Mouse (Mus musculus): ENCODE results near the gene Cyth1.

Gene Cyth1

GRCm38 (mm10) chr11:118147877-118148637, 100.3 kb downstream of the Cyth1 start:
- no peak for DNase-seq

GRCm38 (mm10) chr11:118146446-118146845, 101.9 kb downstream of the Cyth1 start:
- DNase-seq = no peak

DNA sequence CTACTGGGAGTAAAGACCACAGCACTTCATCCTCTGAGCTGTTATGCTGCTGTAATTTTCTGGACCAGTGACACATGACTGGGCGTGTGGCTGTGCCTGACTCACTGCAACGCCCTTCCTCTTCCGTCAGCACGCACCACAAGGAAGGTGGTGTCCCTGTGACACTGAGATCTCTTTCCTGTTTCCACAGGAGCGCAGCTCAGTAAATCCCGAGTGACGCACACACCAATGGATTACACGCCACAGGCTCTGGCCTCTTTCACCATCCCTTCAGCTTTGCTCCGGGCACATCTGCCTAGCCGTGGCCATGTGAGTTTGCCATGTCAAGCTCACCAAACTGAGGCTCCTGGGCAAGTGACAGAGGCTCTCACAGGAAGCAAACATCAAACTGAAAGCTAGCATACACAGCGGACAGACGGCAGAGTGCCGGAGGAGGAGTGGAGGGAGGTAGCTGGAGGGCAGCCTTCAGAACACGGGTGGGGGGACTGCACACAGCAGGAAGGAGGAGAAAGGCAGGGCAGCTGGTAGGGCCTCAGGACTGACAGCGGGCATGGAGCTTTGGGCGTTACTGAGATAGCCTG, 102.5 kb downstream of the Cyth1 start:
- no peak for DNase-seq

DNA sequence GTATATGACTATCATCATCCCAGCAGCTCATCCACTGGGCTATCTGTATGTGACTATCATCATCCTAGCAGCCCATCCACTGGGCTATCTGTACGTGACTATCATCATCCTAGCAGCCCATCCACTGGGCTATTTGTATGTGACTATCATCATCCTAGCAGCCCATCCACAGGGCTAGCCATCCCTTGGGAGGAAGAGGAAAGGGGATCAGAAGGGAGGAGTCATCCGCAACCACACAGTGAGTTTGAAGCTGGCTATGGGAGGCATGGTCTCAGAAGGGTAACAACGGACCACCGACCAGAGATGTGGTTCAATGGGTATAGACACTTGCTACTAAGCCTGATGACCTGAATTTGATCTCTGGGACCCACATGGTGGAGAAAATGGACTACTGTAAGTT, 103.3 kb downstream of the Cyth1 start:
- DNase-seq = no peak

GRCm38 (mm10) chr11:118143731-118144130, 104.7 kb downstream of the Cyth1 start:
- no peak for DNase-seq

DNA sequence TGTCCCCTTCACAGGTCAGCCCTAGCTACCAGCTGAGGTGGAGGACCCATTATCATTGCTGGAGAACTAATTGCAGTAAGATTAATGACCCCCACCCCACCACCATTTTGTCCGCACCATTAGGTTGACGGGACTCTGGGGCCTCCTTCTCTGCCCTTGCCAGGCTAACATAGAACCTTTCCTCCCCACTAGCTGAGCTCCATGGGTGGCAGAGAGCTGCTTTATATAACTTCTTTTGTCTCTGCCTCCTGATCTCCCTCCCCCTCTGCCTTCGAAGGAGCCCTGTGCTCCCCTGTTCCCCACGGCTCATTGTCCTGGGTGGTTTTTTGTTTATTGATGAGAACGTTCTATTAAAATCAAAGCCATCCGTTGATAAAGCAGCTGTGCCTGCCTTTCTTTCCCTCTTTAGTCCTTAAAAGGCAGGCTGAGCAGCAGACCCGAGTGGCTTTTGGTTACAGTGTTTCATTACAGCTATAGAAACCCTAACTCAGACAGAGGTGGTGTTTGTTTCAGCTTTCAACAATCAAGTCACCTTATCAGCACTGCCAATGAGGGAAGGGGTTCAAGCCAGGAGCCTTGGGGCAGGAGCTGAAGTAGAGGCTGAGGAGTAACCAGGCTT, 105.7 kb downstream of the Cyth1 start:
- DNase-seq = no peak

DNA sequence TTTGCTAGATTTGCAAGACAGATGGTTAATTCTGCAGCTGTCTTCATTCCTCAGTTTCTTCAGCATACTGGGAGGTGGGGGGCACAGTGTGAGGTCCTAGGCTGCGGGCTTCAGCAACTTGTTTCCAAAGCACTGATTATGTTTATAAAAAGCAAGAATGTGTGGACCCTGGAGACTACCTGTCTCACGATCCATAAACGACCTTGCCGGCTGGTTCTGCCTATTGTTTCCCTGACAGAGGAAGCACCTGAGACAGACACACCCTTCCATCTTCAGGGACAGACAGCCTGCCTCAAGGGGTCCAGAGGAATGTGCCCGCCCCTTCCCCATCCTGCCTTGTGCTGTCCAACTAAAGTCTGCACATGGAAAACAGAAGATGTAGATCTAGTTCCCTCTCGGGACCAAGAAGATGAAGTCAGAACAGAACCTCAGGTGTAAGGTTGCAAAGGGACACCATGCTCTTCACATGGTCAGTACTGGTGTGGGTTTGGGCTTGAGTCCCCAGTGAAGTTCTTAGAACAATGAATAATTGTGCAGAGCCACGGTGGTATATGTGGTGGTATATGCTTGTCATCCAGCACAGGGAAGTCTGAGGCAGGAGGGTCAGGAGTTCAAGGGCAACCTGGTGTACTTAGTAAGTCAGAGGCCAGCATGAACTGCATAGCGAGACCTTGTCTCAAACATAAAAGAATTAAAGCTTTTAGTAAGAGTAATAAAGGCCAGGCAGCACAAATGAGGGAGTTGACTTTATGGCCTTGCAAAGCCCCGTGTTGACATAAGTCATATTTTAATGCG, 107.4 kb downstream of the Cyth1 start:
- DNase-seq = no peak

GRCm38 (mm10) chr11:118138347-118138746, 110.0 kb downstream of the Cyth1 start:
- peak; percentile 48 to 61 for DNase-seq

GRCm38 (mm10) chr11:118136172-118136632, 112.2 kb downstream of the Cyth1 start:
- peak; percentile 31 to 33 for DNase-seq

DNA sequence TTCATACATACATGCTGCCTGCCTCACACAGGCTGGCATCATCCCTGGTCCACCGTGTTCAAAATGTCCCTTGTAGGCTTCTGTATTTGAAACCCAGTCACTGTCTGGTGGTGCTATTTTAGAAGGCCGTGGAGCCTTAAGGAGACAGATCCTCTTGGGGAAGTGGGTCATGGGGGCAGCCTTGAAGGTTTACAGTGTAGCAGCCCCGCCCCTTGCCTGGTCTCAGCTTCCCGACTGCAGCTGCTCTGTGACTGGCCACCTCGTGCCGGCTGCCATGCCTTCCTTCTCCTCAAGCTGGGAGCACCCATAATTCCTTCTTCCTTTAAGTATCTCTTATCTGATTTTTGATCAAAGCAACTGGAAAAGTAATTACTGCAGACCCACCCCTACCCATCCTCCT, 113.1 kb downstream of the Cyth1 start:
- no peak for DNase-seq

DNA sequence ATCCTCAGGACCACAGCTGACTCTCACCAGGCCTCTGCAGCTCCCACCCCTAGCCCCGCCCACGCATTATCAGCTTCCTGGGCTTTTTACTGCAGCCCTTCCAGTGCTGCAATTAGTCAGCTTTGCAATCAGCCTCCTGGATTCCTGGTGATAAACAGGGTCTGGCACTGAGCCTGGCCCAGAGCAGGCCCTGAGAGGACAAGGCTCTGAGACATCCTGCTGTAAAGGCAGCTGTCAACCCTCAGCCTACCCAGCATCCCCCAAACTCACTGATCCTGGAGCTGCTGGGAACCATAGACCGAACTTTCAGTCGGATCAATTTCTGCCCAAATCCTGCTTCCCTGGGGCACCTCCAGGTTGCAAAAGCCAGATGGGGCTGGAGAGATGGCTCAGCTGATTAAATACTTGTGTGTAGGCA, 114.6 kb downstream of the Cyth1 start:
- peak; percentile 35 to 45 for DNase-seq

DNA sequence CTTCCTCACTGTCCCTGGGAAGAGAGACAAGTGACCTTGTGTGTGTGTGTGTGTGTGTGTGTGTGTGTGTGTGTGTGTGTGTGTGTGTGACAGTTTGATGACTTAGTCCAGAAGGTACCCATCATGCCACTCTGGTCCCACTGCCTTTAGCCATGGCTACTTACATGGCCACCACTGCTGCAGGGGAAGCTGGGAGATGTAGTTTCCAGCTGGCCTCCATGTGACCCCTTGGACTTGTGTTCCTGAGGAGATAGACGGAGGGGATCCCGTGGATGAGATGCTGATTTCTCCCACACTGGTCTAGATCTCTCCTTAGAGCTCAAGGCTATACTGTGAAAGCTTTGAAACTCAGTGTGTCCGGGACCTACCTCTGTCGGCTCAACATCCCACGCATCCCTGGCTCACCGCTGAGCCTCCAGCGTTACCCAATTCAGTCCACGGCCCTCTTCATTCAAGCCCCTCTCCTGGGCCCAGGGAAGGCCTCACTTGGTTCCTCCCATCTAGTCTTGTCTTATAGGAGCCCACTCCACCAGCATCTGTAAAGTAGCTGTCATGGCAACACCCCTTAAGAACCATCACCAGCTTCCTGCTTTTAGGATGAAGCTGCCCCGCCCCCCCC, 115.2 kb downstream of the Cyth1 start:
- DNase-seq = no peak

DNA sequence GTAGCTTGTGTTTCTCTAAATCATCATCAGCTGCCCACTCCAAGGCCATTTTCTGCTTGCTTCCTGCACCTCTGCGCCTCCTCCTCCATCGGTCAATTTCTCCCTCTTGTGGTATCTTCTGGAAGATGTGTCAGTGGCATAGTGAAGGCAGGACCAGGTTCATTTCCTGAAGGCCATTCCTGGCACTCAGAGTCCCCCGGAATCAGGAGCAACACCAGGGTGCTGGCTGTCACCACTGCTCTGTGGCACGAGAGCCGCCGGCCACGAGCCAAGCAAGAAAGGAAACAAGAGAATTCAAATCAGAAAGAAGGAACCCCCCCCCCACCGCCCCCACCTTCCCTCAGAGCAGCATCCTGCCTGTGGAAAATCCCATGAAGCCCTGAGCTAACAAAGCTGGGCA, 116.3 kb downstream of the Cyth1 start:
- DNase-seq = peak in 1 of 2 experiments; percentile 15

DNA sequence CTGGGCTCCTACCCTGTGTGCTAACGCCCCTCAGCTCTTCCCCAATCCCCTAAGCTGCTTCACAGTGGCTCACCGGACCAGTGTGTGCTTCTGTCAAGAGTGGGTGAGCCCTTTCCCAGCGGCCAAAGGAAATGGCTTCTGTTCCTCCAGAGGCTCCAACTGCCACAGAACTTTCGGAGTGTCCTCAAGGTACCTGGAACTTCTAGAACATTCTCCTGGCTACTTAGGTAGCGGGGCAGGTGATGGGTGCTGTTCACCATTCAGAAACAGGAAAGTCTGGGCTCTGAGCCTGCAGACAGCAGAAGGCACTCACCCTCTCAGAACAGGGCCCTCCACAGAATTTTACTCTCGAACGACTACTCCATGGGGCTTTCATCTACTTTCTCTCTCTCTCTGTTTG, 117.9 kb downstream of the Cyth1 start, which contains the start of gene Dnah17:
Gene Dnah17 (minus strand): TSS at position 101 of the 400 bp plus-strand sequence.
- no peak for DNase-seq

DNA sequence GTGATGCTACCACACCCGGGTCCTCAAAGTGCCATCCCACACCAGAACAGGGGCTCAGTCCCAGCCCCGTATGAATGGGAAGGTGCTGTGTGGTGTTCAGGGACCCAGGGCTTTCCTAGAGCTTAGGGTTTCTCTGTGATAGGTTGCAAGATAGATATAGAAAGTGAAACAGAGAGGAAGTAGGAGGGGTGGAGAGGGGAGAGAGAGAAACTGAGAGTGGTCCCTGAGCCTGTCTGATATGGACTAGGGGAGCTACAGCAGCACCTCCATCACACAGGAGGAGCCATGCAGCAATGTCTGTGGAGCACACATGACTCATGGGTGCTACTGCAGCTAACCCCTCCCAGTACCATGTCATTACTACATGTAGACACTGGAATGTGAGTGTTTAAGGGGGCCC, 118.6 kb downstream of the Cyth1 start:
- no peak for DNase-seq

- no peak for DNase-seq
Observed at GRCm38 (mm10) chr11:118121592-118121991, 126.8 kb downstream of the Cyth1 start.

DNA sequence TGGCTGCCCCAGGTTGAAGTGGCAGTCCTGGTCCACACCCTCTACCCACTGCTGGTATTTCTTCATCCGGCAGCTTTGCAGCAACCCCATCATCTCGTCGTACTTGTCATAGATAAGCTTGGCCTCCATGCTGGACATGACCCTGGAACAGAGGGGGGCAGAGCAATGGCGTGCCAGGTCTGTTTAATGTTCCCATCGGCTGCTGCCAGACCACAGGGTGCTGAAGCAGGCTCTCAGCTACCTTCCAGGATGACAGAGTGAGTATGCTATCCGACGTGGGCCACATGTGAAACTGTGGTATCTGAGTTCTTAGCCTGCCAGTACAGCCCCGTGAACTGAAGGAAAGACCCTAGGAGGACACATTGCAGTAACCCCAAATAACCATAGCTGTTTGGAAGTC, 129.6 kb downstream of the Cyth1 start:
- DNase-seq = no peak

DNA sequence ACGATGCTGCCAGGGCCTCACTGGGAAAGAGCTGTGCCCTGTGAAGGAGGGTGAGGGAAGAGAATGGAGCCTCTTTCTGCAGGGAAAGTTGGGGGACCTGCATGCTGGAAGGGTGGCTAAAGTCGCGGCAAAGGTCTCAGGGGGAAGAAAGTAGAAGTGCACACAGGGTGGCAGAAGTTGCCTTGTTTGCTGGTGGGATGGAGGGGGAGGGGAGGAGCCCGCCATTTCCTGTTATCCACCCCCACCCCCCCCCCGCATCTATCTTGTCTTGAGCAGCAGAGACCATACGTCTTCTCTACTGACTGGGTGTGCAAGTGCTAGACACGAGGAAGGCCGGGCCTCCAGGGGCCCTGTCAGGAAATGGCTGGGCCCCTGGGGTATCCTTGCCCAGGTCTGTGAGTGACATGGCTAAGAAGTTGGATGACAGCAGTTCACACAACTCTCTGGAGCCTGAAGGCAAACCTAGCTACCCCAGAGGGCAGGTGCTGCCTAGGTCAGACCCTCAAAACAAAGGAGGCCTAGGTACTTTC, 133.7 kb downstream of the Cyth1 start:
- DNase-seq = no peak

DNA sequence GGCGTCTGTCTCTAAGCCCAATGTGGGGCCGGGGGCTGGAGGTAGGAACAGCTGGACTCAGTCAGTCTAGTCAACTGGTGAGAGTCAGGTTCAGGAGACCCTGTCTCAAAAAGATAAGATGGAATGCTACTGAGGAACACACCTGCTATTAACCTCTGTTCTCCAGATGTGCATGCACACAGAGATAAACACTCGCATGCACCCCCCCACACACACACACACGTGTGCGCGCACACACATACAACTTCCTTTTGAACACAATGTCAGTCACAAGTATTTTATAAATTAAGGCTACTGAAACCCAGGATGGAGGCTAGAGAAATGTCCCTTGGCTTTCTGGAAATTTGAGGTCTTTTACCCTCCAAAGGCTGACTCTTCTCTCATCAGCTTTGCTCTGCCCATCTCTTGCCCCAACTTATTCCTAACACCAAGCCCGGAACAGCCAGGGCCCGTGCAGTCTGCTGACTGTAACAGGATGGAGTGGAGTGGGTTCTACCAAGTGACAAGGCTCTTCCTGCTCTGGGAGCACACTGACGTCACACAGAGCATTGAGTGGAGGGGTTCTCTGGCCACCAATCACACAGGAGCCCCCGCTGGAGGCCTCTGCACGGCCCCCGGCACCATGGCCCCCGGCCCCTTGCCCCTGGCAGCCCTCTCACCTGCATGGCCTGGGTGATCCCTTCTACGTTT, 134.7 kb downstream of the Cyth1 start:
- no peak for DNase-seq

GRCm38 (mm10) chr11:118104001-118104400, 144.4 kb downstream of the Cyth1 start:
- DNase-seq = peak; percentile 78 to 80

DNA sequence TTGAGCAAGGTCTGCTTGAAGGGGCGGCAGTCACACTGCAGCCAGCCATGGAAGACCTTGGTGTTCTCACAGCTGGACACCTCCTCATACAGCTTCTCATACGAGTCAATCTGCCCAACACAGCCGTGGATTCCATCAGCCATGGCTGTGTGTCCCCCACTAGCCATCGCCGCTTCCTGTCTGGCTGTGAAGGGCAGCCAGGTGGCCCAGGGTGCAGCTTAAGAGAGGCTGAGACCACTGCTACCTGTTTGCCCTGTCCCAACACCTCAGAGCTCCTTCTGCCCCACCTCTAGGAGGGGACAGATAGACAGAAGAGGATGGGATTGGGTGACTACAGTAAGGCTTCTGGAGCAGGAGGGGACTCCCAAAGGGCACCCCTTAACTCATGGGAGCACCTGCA, 145.0 kb downstream of the Cyth1 start:
- peak in 1 of 2 experiments; percentile 12 for DNase-seq

DNA sequence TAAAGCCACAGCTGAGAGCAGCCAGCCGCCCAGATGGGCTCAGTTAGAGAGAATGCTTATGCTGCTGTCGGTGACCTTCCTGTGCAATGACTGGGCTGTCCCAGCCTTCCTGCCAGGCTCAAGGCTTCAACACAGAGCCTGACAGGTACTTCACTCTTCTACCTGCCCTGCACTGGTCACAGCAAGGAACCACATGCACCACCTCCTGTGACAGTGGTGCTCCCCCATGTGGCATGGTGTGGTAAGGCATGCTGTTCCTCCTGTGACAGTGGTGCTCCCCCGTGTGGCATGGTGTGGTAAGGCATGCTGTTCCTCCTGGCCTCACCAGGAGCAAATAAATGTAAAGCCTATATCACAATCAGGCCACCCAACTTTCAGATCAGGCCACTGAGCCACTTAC, 145.6 kb downstream of the Cyth1 start:
- peak; percentile 87 to 90 for DNase-seq

Measured in cerebellum, postnatal 36 days (tissue).